Mouse (Mus musculus) hindbrain, postnatal 0 days (tissue): ENCODE measurements around the gene Nrxn3. TPM values are rescaled to one million over a fixed set of nuclear protein-coding genes. Genes with fewer than 3 reads are reported as not detected.

Experiments
- ATAC-seq: fragments of 200-750 bp; cut with Nextera tagmentation; 2 replicates; pipeline ENCODE4 v1.8.0; 2017; ENCODE audit warnings: mild to moderate bottlenecking, moderate TSS enrichment, moderate library complexity
- DNase-seq: peaks from one replicate; pipeline ENCODE4 v3.0.0-alpha.2; 2015; ENCODE audit warnings: low spot score
- H3K27ac ChIP-seq: fragments of 300-500 bp; sonication (generic); 2 replicates; pipeline ENCODE4 v1.5.1; 2014; ENCODE audit warnings: mild to moderate bottlenecking
- H3K27me3 ChIP-seq: fragments of 300-500 bp; sonication (generic); 2 replicates; pipeline ENCODE4 v1.6.1; 2014; ENCODE audit warnings: low read length, mixed read lengths; ENCODE audit not compliant: insufficient read depth
- H3K36me3 ChIP-seq: fragments of 300-500 bp; sonication (generic); 2 replicates; pipeline ENCODE4 v1.6.1; 2014; ENCODE audit warnings: low read length, mixed read lengths; ENCODE audit not compliant: insufficient read depth
- H3K4me1 ChIP-seq: fragments of 300-500 bp; sonication (generic); 2 replicates; pipeline ENCODE4 v1.6.1; 2014; ENCODE audit warnings: antibody characterized with exemption, low read length, mixed read lengths; ENCODE audit not compliant: insufficient read depth
- H3K4me2 ChIP-seq: fragments of 300-500 bp; sonication (generic); 2 replicates; pipeline ENCODE4 v1.6.1; 2014; ENCODE audit warnings: low read depth, mild to moderate bottlenecking, low read length, moderate library complexity, mixed read lengths
- H3K4me3 ChIP-seq: fragments of 300-500 bp; sonication (generic); 2 replicates; pipeline ENCODE4 v1.5.1; 2014; ENCODE audit warnings: low read length
- H3K9ac ChIP-seq: fragments of 300-500 bp; sonication (generic); replicated peaks from 2 replicates; pipeline ENCODE4 v1.6.1; 2014; ENCODE audit warnings: mild to moderate bottlenecking, low read length, moderate library complexity, mixed read lengths
- H3K9me3 ChIP-seq: fragments of 300-500 bp; sonication (generic); 2 replicates; pipeline ENCODE4 v1.6.1; 2016; ENCODE audit warnings: low read length, mixed read lengths
- CTCF ChIP-seq: IDR thresholded peaks from 2 replicates; pipeline ENCODE4 v1.5.1; 2016; ENCODE audit warnings: antibody characterized with exemption, control low read depth, low read depth
- WGBS: fragments of 180-500 bp; shearing (Covaris S2); extraction: QIAGEN DNeasy Blood & Tissue Kit; methylation state at CpG from one replicate; pipeline ENCODE4 v1.1.7; 2014; 5-methylcytosine and 5-hydroxymethylcytosine counted together
- polyA plus RNA-seq: library from polyadenylated mRNA; unstranded; fragments of >200 nt; fragmentation: Nextera tagmentation; extraction: Ambion mirVana; gene quantifications from 2 replicates; pipeline ENCODE4 v1.2.1, GENCODE M21; 2015
- total RNA-seq: library from RNA; depleted of rRNA; stranded (reverse); fragments of >200 nt; gene quantifications from 2 replicates; pipeline ENCODE4 v1.2.3, GENCODE M21; 2014

Gene Nrxn3
- total and polyA plus RNA-seq, 2 experiments from 2014 or later: 87.8 to 103 TPM

DNA sequence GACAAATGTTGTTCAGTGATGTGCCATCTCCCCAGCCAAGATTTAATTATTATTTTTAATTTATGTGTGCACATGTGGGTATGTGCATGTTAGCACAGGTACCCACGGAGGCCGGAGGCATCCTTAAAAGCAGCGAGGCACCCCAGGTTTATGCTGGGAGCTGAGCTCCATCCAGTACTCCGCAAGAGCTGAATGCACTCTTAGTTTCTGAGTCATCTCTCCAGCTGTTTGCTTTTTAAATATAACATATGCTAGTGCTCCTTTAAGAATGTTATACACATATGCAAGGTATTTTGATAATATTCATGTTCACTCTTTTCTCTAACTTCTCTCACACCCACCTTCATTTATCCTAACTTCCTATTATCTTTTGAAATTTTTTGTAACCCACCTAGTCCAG is 271.1 kb downstream of the Nrxn3 start:
- DNase-seq: no peak
- ATAC-seq: no peak
- H3K4me3 ChIP-seq: no peak overlapping the region
- H3K4me1 ChIP-seq: no peaks in the 10 kb centered on the region
- no peak overlapping the region for H3K9ac ChIP-seq
- WGBS: 87% methylated on average over 4 of the region's 4 CpGs
- TF ChIP-seq CTCF: no peak
- H3K9me3 ChIP-seq: no peaks in the 10 kb centered on the region
- H3K4me2 ChIP-seq: no peak overlapping the region
- no peaks in the 10 kb centered on the region for H3K27me3 ChIP-seq
- no peak overlapping the region for H3K27ac ChIP-seq
- H3K36me3 ChIP-seq: no peaks in the 10 kb centered on the region

DNA sequence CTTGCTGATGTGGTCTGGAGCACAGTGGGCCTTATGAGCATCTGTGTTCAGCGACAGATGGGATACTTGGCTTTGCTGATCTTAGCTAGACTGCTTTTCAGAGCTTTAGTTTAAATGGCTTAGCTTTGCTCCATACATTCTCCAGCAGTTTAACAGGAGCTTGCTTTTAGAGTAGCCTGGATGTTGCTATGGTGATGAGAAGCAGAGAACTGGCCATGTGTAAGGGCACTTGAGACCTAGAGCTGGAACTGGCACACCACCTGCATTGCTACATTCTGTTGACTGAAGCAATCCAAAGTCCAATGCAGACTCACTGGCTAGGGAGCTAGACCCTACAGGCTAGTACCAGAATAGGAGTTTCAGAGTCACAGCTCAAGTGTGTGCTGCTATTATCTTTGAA is 293.8 kb downstream of the Nrxn3 start:
- 57% methylated on average over 1 of the region's 1 CpGs for WGBS
- H3K4me3 ChIP-seq: no peak overlapping the region

GRCm38 (mm10) chr12:89025180-89025579 is 302.5 kb downstream of the Nrxn3 start:
- Histone ChIP-seq H3K27me3 (no peaks in the 10 kb centered on the region), H3K4me3 (no peak overlapping the region), H3K4me1 (no peaks in the 10 kb centered on the region), H3K27ac (no peak overlapping the region), H3K9ac (no peak overlapping the region), H3K36me3 (no peaks in the 10 kb centered on the region), H3K9me3 (no peaks in the 10 kb centered on the region), H3K4me2 (no peak overlapping the region)
- ATAC-seq (no peak), DNase-seq (no peak)
- 88% methylated on average over 1 of the region's 1 CpGs for WGBS
- TF ChIP-seq CTCF: no peak

More for the DNA sequence above, 293.8 kb downstream of the Nrxn3 start:
- Histone ChIP-seq H3K9ac (no peak overlapping the region), H3K36me3 (no peaks in the 10 kb centered on the region), H3K9me3 (no peaks in the 10 kb centered on the region), H3K4me1 (no peaks in the 10 kb centered on the region), H3K27me3 (no peaks in the 10 kb centered on the region), H3K27ac (no peak overlapping the region), H3K4me2 (no peak overlapping the region)
- DNase-seq: peak; percentile 32
- peak; percentile 43; the same call in 1 of the 2 replicates for ATAC-seq
- TF ChIP-seq CTCF: no peak

GRCm38 (mm10) chr12:89035984-89036618 is 313.4 kb downstream of the Nrxn3 start:
- Histone ChIP-seq H3K27me3 (no peaks in the 10 kb centered on the region), H3K9ac (no peak overlapping the region), H3K4me2 (no peak overlapping the region), H3K4me3 (no peak overlapping the region), H3K27ac (0 out of 2 replicates have a peak overlapping the region, but pooled peaks have one; percentile 32), H3K36me3 (no peaks in the 10 kb centered on the region), H3K9me3 (no peaks in the 10 kb centered on the region), H3K4me1 (no peaks in the 10 kb centered on the region)
- TF ChIP-seq CTCF: no peak
- DNase-seq (no peak), ATAC-seq (0 out of 2 replicates have a peak, but pooled peaks have one; percentile 35)
- 40% methylated on average over 4 of the region's 4 CpGs for WGBS

DNA sequence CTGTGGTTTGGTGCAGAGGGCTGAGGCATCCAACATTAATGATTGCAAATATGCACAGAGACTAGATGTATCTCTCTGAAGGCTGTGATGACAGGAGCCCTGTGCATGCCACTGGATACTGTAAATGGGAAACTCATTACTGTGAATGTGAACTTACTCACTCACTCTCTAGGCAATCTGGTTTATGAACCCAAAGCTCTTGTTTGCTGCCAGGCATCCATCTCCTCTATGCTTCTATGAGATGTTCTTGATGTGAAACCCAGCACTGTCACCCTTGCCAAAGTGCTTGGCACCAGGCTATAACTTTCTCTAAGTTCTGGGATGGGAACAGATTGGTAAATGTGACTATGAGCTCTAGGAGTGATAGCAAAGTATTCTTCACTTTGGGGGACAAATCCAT is 317.5 kb downstream of the Nrxn3 start:
- no peaks in the 10 kb centered on the region for H3K36me3 ChIP-seq
- DNase-seq (no peak), ATAC-seq (no peak)
- no peak overlapping the region for H3K9ac ChIP-seq
- H3K27me3 ChIP-seq: no peaks in the 10 kb centered on the region
- no peaks in the 10 kb centered on the region for H3K9me3 ChIP-seq
- no peak overlapping the region for H3K27ac ChIP-seq
- no peak overlapping the region for H3K4me2 ChIP-seq
- H3K4me3 ChIP-seq: no peak overlapping the region
- no peaks in the 10 kb centered on the region for H3K4me1 ChIP-seq
- TF ChIP-seq CTCF: no peak

- peak; percentile 96 for ATAC-seq
- H3K27ac ChIP-seq: no peak overlapping the region
Measured at GRCm38 (mm10) chr12:89041429-89042107, 318.9 kb downstream of the Nrxn3 start.

GRCm38 (mm10) chr12:89049279-89049678 is 326.6 kb downstream of the Nrxn3 start:
- Histone ChIP-seq H3K4me1 (peaks cover 6% of the 10 kb centered on the region; the same call in 1 of the 2 replicates), H3K4me3 (no peak overlapping the region), H3K36me3 (no peaks in the 10 kb centered on the region), H3K27ac (no peak overlapping the region; the same call in 1 of the 2 replicates), H3K9ac (no peak overlapping the region), H3K9me3 (no peaks in the 10 kb centered on the region), H3K4me2 (no peak overlapping the region), H3K27me3 (no peaks in the 10 kb centered on the region)
- ATAC-seq (peak; percentile 89), DNase-seq (peak; percentile 85)
- WGBS: 8% methylated on average over 3 of the region's 3 CpGs
- peak; percentile 30 for TF ChIP-seq CTCF

More at GRCm38 (mm10) chr12:89041429-89042107, 318.9 kb downstream of the Nrxn3 start:
- Histone ChIP-seq H3K4me2 (no peak overlapping the region), H3K36me3 (no peaks in the 10 kb centered on the region), H3K4me1 (no peaks in the 10 kb centered on the region), H3K9me3 (no peaks in the 10 kb centered on the region), H3K9ac (no peak overlapping the region), H3K4me3 (no peak overlapping the region), H3K27me3 (no peaks in the 10 kb centered on the region)
- peak; percentile 81 for DNase-seq
- 49% methylated on average over 2 of the region's 2 CpGs for WGBS
- no peak for TF ChIP-seq CTCF
